Mouse (Mus musculus): ENCODE data around the gene Matn3. TPM values are rescaled to one million over a fixed set of nuclear protein-coding genes. Genes with fewer than 3 reads are reported as not detected.

Gene Matn3
- polyA plus RNA-seq, 1 experiment, result not detected

- no peaks in the 10 kb centered on the region for H3K36me3 ChIP-seq (ENCODE audit: control insufficient read depth, insufficient read depth, low read length)
- H3K27ac ChIP-seq (ENCODE audit: insufficient read depth, low read depth, low read length), result peak overlapping the region; percentile 50
- no peaks in the 10 kb centered on the region; the same call in 1 of the 2 replicates for H3K4me1 ChIP-seq (ENCODE audit: control insufficient read depth, insufficient read depth, insufficient read length, low read length)
- H3K4me3 ChIP-seq (ENCODE audit: low read depth, low read length), result no peak overlapping the region
- no peaks in the 10 kb centered on the region for H3K27me3 ChIP-seq (ENCODE audit: control insufficient read depth, insufficient read depth, low read length)
- TF ChIP-seq CTCF (IDR thresholded peaks at IDR 0.05; ENCODE audit: extremely low read depth, insufficient read length, insufficient replicate concordance, low read depth, low read length) (no peak), POLR2A (IDR thresholded peaks at IDR 0.05; ENCODE audit: low read depth, low read length) (no peak)
- 50% methylated on average over 16 of the region's 16 CpGs for WGBS
These were observed 34.7 kb upstream of the Matn3 start for GRCm38 (mm10) chr12:8912860-8913685.

- TF ChIP-seq POLR2A (IDR thresholded peaks at IDR 0.05; ENCODE audit: low read depth, low read length) (no peak), CTCF (IDR thresholded peaks at IDR 0.05; ENCODE audit: extremely low read depth, insufficient read length, insufficient replicate concordance, low read depth, low read length) (no peak)
- H3K27me3 ChIP-seq (ENCODE audit: control insufficient read depth, insufficient read depth, low read length), result no peaks in the 10 kb centered on the region
- no peaks in the 10 kb centered on the region for H3K36me3 ChIP-seq (ENCODE audit: control insufficient read depth, insufficient read depth, low read length)
- 78% methylated on average over 9 of the region's 9 CpGs for WGBS
- H3K4me1 ChIP-seq (ENCODE audit: control insufficient read depth, insufficient read depth, insufficient read length, low read length), result no peaks in the 10 kb centered on the region; the same call in 1 of the 2 replicates
- H3K4me3 ChIP-seq (ENCODE audit: low read depth, low read length), result no peak overlapping the region
- no peak overlapping the region for H3K27ac ChIP-seq (ENCODE audit: insufficient read depth, low read depth, low read length)
These were observed 33.9 kb upstream of the Matn3 start for GRCm38 (mm10) chr12:8913701-8914340.

GRCm38 (mm10) chr12:8916378-8916777 is 31.4 kb upstream of the Matn3 start:
- WGBS, result 73% methylated on average over 5 of the region's 5 CpGs

GRCm38 (mm10) chr12:8919231-8919630 is 28.5 kb upstream of the Matn3 start:
- Histone ChIP-seq H3K27me3 (ENCODE audit: control insufficient read depth, insufficient read depth, low read length) (no peaks in the 10 kb centered on the region), H3K4me3 (ENCODE audit: low read depth, low read length) (no peak overlapping the region), H3K27ac (ENCODE audit: insufficient read depth, low read depth, low read length) (no peak overlapping the region), H3K4me1 (ENCODE audit: control insufficient read depth, insufficient read depth, insufficient read length, low read length) (no peaks in the 10 kb centered on the region; the same call in 1 of the 2 replicates), H3K36me3 (ENCODE audit: control insufficient read depth, insufficient read depth, low read length) (no peaks in the 10 kb centered on the region)
- 93% methylated on average over 3 of the region's 3 CpGs for WGBS
- TF ChIP-seq CTCF (IDR thresholded peaks at IDR 0.05; ENCODE audit: extremely low read depth, insufficient read length, insufficient replicate concordance, low read depth, low read length) (no peak), POLR2A (IDR thresholded peaks at IDR 0.05; ENCODE audit: low read depth, low read length) (no peak)

More at GRCm38 (mm10) chr12:8916378-8916777, 31.4 kb upstream of the Matn3 start:
- Histone ChIP-seq H3K4me3 (ENCODE audit: low read depth, low read length) (no peak overlapping the region), H3K27ac (ENCODE audit: insufficient read depth, low read depth, low read length) (no peak overlapping the region), H3K4me1 (ENCODE audit: control insufficient read depth, insufficient read depth, insufficient read length, low read length) (no peaks in the 10 kb centered on the region; the same call in 1 of the 2 replicates), H3K36me3 (ENCODE audit: control insufficient read depth, insufficient read depth, low read length) (no peaks in the 10 kb centered on the region), H3K27me3 (ENCODE audit: control insufficient read depth, insufficient read depth, low read length) (no peaks in the 10 kb centered on the region)
- TF ChIP-seq CTCF (IDR thresholded peaks at IDR 0.05; ENCODE audit: extremely low read depth, insufficient read length, insufficient replicate concordance, low read depth, low read length) (no peak), POLR2A (IDR thresholded peaks at IDR 0.05; ENCODE audit: low read depth, low read length) (no peak)

GRCm38 (mm10) chr12:8920996-8921393 is 26.7 kb upstream of the Matn3 start:
- H3K4me3 ChIP-seq (ENCODE audit: low read depth, low read length), result no peak overlapping the region
- H3K27me3 ChIP-seq (ENCODE audit: control insufficient read depth, insufficient read depth, low read length), result no peaks in the 10 kb centered on the region
- peaks cover 4% of the 10 kb centered on the region; the same call in 1 of the 2 replicates for H3K36me3 ChIP-seq (ENCODE audit: control insufficient read depth, insufficient read depth, low read length)
- H3K4me1 ChIP-seq (ENCODE audit: control insufficient read depth, insufficient read depth, insufficient read length, low read length), result peaks cover 2% of the 10 kb centered on the region; the same call in 1 of the 2 replicates
- TF ChIP-seq CTCF (IDR thresholded peaks at IDR 0.05; ENCODE audit: extremely low read depth, insufficient read length, insufficient replicate concordance, low read depth, low read length), result no peak
- no peak for TF ChIP-seq POLR2A (IDR thresholded peaks at IDR 0.05; ENCODE audit: low read depth, low read length)
- H3K27ac ChIP-seq (ENCODE audit: insufficient read depth, low read depth, low read length), result no peak overlapping the region
- 8% methylated on average over 1 of the region's 1 CpGs for WGBS

- no peak for TF ChIP-seq CTCF (IDR thresholded peaks at IDR 0.05; ENCODE audit: extremely low read depth, insufficient read length, insufficient replicate concordance, low read depth, low read length)
- TF ChIP-seq POLR2A (IDR thresholded peaks at IDR 0.05; ENCODE audit: low read depth, low read length), result peak; percentile 95
- peaks cover 4% of the 10 kb centered on the region; the same call in 1 of the 2 replicates for H3K36me3 ChIP-seq (ENCODE audit: control insufficient read depth, insufficient read depth, low read length)
- peaks cover 2% of the 10 kb centered on the region; the same call in 1 of the 2 replicates for H3K4me1 ChIP-seq (ENCODE audit: control insufficient read depth, insufficient read depth, insufficient read length, low read length)
- H3K4me3 ChIP-seq (ENCODE audit: low read depth, low read length), result peak within 1 kb of the TSS; percentile 91
- no peaks in the 10 kb centered on the region for H3K27me3 ChIP-seq (ENCODE audit: control insufficient read depth, insufficient read depth, low read length)
- under 1% methylated on average over 73 of the region's 73 CpGs for WGBS
- peak within 1 kb of the TSS; percentile 98 for H3K27ac ChIP-seq (ENCODE audit: insufficient read depth, low read depth, low read length)
These were observed 26.0 kb upstream of the Matn3 start, which contains the start of gene Laptm4a for GRCm38 (mm10) chr12:8921394-8922368. Gene Laptm4a, plus strand, starts transcription at chr12:8921664.

Data from small intestine, adult 2 months (tissue).